Mouse (Mus musculus): ENCODE measurements around the gene Lama5. TPM values are rescaled to one million over a fixed set of nuclear protein-coding genes. Genes with fewer than 3 reads are reported as not detected.
"Not testable (repeated sequence)": the region's sequence is repeated elsewhere in the genome, so short reads cannot be mapped to it uniquely, and the experiment has no call there.

Lama5 gene
- polyA plus RNA-seq, 1 experiment from 2014 or later, result 4.3 TPM

GRCm38 (mm10) chr2:180260610-180261480, 35.2 kb upstream of the Lama5 start:
- H3K36me3 ChIP-seq, result peaks cover 71% of the 10 kb centered on the region

GRCm38 (mm10) chr2:180259826-180260609, 34.4 kb upstream of the Lama5 start:
- H3K9ac ChIP-seq; H3K4me2 ChIP-seq; H3K4me3 ChIP-seq; ATAC-seq; H3K27me3 ChIP-seq (replicated peaks); H3K9me3 ChIP-seq (replicated peaks): not testable (repeated sequence)
- Histone ChIP-seq H3K4me1 (peaks cover 36% of the 10 kb centered on the region), H3K36me3 (peaks cover 69% of the 10 kb centered on the region), H3K27ac (peak overlapping the region; percentile 15; the same call in 1 of the 2 replicates)
- WGBS (ENCODE audit: insufficient replicate concordance), result 63% methylated on average over 17 of the region's 17 CpGs

More at GRCm38 (mm10) chr2:180260610-180261480, 35.2 kb upstream of the Lama5 start:
- Histone ChIP-seq H3K27ac (peak overlapping the region; percentile 41; the same call in 1 of the 2 replicates), H3K9ac (no peak overlapping the region), H3K27me3 (replicated peaks) (no peaks in the 10 kb centered on the region), H3K4me3 (no peak overlapping the region), H3K4me1 (peaks cover 28% of the 10 kb centered on the region), H3K9me3 (replicated peaks) (no peaks in the 10 kb centered on the region), H3K4me2 (no peak overlapping the region)
- no peak for ATAC-seq
- WGBS (ENCODE audit: insufficient replicate concordance), result 60% methylated on average over 8 of the region's 8 CpGs

- H3K4me2 ChIP-seq, result peak overlapping the region; percentile 95
- H3K9ac ChIP-seq; ATAC-seq; H3K9me3 ChIP-seq (replicated peaks); H3K27me3 ChIP-seq (replicated peaks); H3K27ac ChIP-seq: not testable (repeated sequence)
- peak overlapping the region; percentile 91; the same call in 1 of the 2 replicates for H3K4me3 ChIP-seq
- WGBS (ENCODE audit: insufficient replicate concordance), result 70% methylated on average over 10 of the region's 10 CpGs
- H3K4me1 ChIP-seq, result peaks cover 36% of the 10 kb centered on the region
- H3K36me3 ChIP-seq, result peaks cover 63% of the 10 kb centered on the region
Observed at GRCm38 (mm10) chr2:180258951-180259484, 33.4 kb upstream of the Lama5 start.

- peak overlapping the region; percentile 91 for H3K4me3 ChIP-seq
- peaks cover 36% of the 10 kb centered on the region for H3K4me1 ChIP-seq
- H3K9ac ChIP-seq, result peak overlapping the region; percentile 92
- ATAC-seq, result no peak
- H3K27ac ChIP-seq, result peak overlapping the region; percentile 82
- WGBS (ENCODE audit: insufficient replicate concordance), result 36% methylated on average over 11 of the region's 11 CpGs
- no peaks in the 10 kb centered on the region for H3K27me3 ChIP-seq (replicated peaks)
- no peaks in the 10 kb centered on the region for H3K9me3 ChIP-seq (replicated peaks)
- H3K4me2 ChIP-seq, result peak overlapping the region; percentile 95
- peaks cover 55% of the 10 kb centered on the region for H3K36me3 ChIP-seq
Observed at GRCm38 (mm10) chr2:180257963-180258865, 32.6 kb upstream of the Lama5 start.

GRCm38 (mm10) chr2:180257001-180257521, 31.4 kb upstream of the Lama5 start, which contains the start of gene Rps21:
TSS of gene Rps21 (plus strand) at chr2:180257377.
- Histone ChIP-seq H3K4me2 (peak within 1 kb of the TSS; percentile 95), H3K27me3 (replicated peaks) (no peaks in the 10 kb centered on the region), H3K4me1 (peaks cover 36% of the 10 kb centered on the region), H3K4me3 (peak within 1 kb of the TSS; percentile 91), H3K36me3 (peaks cover 43% of the 10 kb centered on the region), H3K27ac (peak within 1 kb of the TSS; percentile 88), H3K9ac (peak within 1 kb of the TSS; percentile 92), H3K9me3 (replicated peaks) (no peaks in the 10 kb centered on the region)
- peak; percentile 94 for ATAC-seq
- WGBS (ENCODE audit: insufficient replicate concordance), result under 1% methylated on average over 37 of the region's 38 CpGs

- no peaks in the 10 kb centered on the region for H3K9me3 ChIP-seq (replicated peaks)
- 14% methylated on average over 26 of the region's 26 CpGs for WGBS (ENCODE audit: insufficient replicate concordance)
- ATAC-seq, result peak; percentile 42
Observed at GRCm38 (mm10) chr2:180256296-180257000, 30.8 kb upstream of the Lama5 start.

GRCm38 (mm10) chr2:180255701-180256100, 30.0 kb upstream of the Lama5 start:
- Histone ChIP-seq H3K4me2 (peak overlapping the region; percentile 95), H3K27me3 (replicated peaks) (no peaks in the 10 kb centered on the region), H3K9ac (no peak overlapping the region), H3K36me3 (peaks cover 30% of the 10 kb centered on the region), H3K4me3 (peak overlapping the region; percentile 91; the same call in 1 of the 2 replicates), H3K4me1 (peaks cover 41% of the 10 kb centered on the region), H3K9me3 (replicated peaks) (no peaks in the 10 kb centered on the region), H3K27ac (peak overlapping the region; percentile 88; the same call in 1 of the 2 replicates)
- ATAC-seq, result no peak
- WGBS (ENCODE audit: insufficient replicate concordance), result 67% methylated on average over 9 of the region's 9 CpGs

More at GRCm38 (mm10) chr2:180256296-180257000, 30.8 kb upstream of the Lama5 start:
- Histone ChIP-seq H3K4me3 (peak overlapping the region; percentile 91), H3K36me3 (peaks cover 37% of the 10 kb centered on the region), H3K4me2 (peak overlapping the region; percentile 95), H3K4me1 (peaks cover 36% of the 10 kb centered on the region), H3K27ac (peak overlapping the region; percentile 88), H3K9ac (peak overlapping the region; percentile 78), H3K27me3 (replicated peaks) (no peaks in the 10 kb centered on the region)

GRCm38 (mm10) chr2:180254436-180255209, 29.0 kb upstream of the Lama5 start:
- no peak overlapping the region for H3K9ac ChIP-seq
- H3K27me3 ChIP-seq (replicated peaks), result no peaks in the 10 kb centered on the region
- H3K4me1 ChIP-seq, result peaks cover 43% of the 10 kb centered on the region
- no peak overlapping the region for H3K4me3 ChIP-seq
- H3K9me3 ChIP-seq (replicated peaks), result no peaks in the 10 kb centered on the region
- 81% methylated on average over 5 of the region's 5 CpGs for WGBS (ENCODE audit: insufficient replicate concordance)
- no peak for ATAC-seq
- H3K4me2 ChIP-seq, result no peak overlapping the region
- no peak overlapping the region for H3K27ac ChIP-seq
- peaks cover 19% of the 10 kb centered on the region for H3K36me3 ChIP-seq

- Histone ChIP-seq H3K9ac (no peak overlapping the region), H3K27ac (no peak overlapping the region), H3K4me1 (peaks cover 33% of the 10 kb centered on the region), H3K4me2 (no peak overlapping the region), H3K27me3 (replicated peaks) (no peaks in the 10 kb centered on the region), H3K4me3 (no peak overlapping the region), H3K9me3 (replicated peaks) (no peaks in the 10 kb centered on the region), H3K36me3 (no peaks in the 10 kb centered on the region)
- WGBS (ENCODE audit: insufficient replicate concordance), result 48% methylated on average over 3 of the region's 3 CpGs
- no peak for ATAC-seq
Observed at GRCm38 (mm10) chr2:180251838-180252237, 26.2 kb upstream of the Lama5 start.

Measured in liver, embryonic 12.5 days (tissue).